Mouse (Mus musculus) CD8-positive naive resting alpha-beta T cell, adult 2 months (primary cell): ENCODE data around the gene Gm7980.
"Not testable (repeated sequence)": the region's sequence is repeated elsewhere in the genome, so short reads cannot be mapped to it uniquely, and the experiment has no call there.

Experiments
- DNase-seq, 2 experiments: peaks; one replicate each; pipeline ENCODE4 v3.0.0; 2022; ENCODE audit warnings: low read depth in 2 of 2, low spot score in 2 of 2

Gene Gm7980

DNA sequence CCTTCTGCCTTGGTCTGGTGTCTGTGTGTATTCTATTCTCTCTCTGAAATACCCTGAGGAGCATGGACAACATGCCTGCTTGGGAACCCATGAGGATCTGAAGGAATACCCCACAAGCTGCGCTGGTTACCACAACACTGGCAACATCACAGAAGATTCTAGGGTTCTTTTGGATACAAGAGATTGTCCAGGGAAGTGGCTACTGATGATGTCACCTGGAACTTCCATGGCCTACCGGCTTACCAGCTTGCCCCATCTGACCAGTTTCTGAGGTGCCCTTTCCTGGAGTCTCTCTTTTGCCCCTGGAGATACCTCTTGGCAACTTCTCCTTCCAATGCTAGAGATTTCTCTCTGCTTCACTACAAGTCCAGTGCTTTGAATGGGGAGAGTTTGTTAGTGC, at the start of gene Gm7980:
Gm7980 (minus strand) TSS at position 101 of the 400 bp plus-strand sequence.
- DNase-seq = not testable (repeated sequence)

DNA sequence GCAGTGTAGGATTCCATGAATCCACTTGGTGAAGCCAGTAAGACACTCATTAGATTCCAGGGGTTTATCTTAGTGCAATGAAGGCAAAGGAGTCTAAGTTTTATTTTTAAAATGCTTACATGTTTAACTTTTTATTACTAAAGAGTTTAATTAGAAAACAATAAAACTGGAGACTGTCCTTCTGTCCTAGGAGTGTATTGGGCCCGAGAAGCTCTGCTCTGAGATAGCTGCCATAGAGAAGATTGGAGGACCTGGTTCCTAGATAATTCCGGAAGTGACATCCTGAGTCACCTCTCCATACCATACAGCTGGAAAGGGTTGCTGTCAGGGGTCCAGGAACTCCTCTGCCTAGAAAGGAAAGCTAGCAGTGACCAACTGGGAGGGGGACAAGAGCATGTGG, 36.6 kb upstream of the Gm7980 start, which contains the start of gene 1700024B05Rik:
1700024B05Rik (plus strand) TSS at position 301 of the 400 bp plus-strand sequence.
- not testable (repeated sequence) for DNase-seq

DNA sequence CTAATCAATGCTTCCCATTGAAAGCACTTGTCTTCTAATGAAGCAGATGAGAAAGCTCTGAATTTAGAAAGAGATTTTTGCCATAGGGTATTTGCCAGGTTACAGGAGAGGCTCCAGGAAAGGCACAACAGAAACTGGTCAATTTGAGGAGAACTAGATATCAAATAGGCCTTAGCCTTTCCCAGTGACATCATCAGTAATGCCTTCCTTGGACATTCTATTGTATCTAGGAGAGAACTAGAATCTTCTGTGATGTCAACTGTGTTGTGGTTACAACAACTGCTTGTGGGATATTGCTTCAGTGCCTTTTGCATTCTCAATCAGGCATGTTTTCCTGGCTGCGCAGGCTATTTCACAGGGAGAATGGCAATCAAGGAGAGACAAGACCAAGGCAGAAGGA, 17.6 kb upstream of the Gm7980 start, which contains the start of gene 1700049E17Rik1:
1700049E17Rik1 (plus strand) TSS at position 301 of the 400 bp plus-strand sequence.
- DNase-seq = not testable (repeated sequence)
